Mouse (Mus musculus): ENCODE results near the gene Mthfsd. TPM values are rescaled to one million over a fixed set of nuclear protein-coding genes. Genes with fewer than 3 reads are reported as not detected.
A peak's percentile ranks its signal among the peaks of the same experiment; 100 is the strongest.

The Mthfsd gene
- polyA plus RNA-seq, 1 experiment from 2014 or later: 48.9 TPM

GRCm38 (mm10) chr8:121132961-121133513 lies 24.8 kb upstream of the Mthfsd start:
- H3K4me1 ChIP-seq (ENCODE audit: control insufficient read depth, insufficient read depth, low read length): peaks cover 12% of the 10 kb centered on the region

GRCm38 (mm10) chr8:121130522-121130921 lies 22.3 kb upstream of the Mthfsd start:
- Histone ChIP-seq H3K4me3 (ENCODE audit: low read length) (peak overlapping the region; percentile 53), H3K9me3 (ENCODE audit: control insufficient read depth, low read length) (no peaks in the 10 kb centered on the region), H3K27ac (ENCODE audit: low read length) (no peak overlapping the region), H3K27me3 (replicated peaks; ENCODE audit: control insufficient read depth, insufficient read depth, low read length) (peaks cover 48% of the 10 kb centered on the region), H3K4me1 (ENCODE audit: control insufficient read depth, insufficient read depth, low read length) (peaks cover 21% of the 10 kb centered on the region), H3K36me3 (ENCODE audit: control insufficient read depth, insufficient read depth, low read length) (no peaks in the 10 kb centered on the region), H3K9ac (ENCODE audit: low read depth, low read length) (no peak overlapping the region), H3K4me2 (ENCODE audit: low read depth, low read length) (peak overlapping the region; percentile 53; the same call in 1 of the 2 replicates)
- WGBS: 35% methylated on average over 5 of the region's 5 CpGs
- no peak for ATAC-seq

More at GRCm38 (mm10) chr8:121132961-121133513, 24.8 kb upstream of the Mthfsd start:
- Histone ChIP-seq H3K27ac (ENCODE audit: low read length) (no peak overlapping the region), H3K27me3 (replicated peaks; ENCODE audit: control insufficient read depth, insufficient read depth, low read length) (peaks cover 25% of the 10 kb centered on the region), H3K9ac (ENCODE audit: low read depth, low read length) (no peak overlapping the region), H3K4me3 (ENCODE audit: low read length) (no peak overlapping the region), H3K36me3 (ENCODE audit: control insufficient read depth, insufficient read depth, low read length) (no peaks in the 10 kb centered on the region), H3K9me3 (ENCODE audit: control insufficient read depth, low read length) (peaks cover 14% of the 10 kb centered on the region; the same call in 1 of the 2 replicates), H3K4me2 (ENCODE audit: low read depth, low read length) (no peak overlapping the region)
- no peak for ATAC-seq
- WGBS: 76% methylated on average over 5 of the region's 5 CpGs

- Histone ChIP-seq H3K27ac (ENCODE audit: low read length) (peak overlapping the region; percentile 81; the same call in 1 of the 2 replicates), H3K4me3 (ENCODE audit: low read length) (peak overlapping the region; percentile 53), H3K27me3 (replicated peaks; ENCODE audit: control insufficient read depth, insufficient read depth, low read length) (peaks cover 58% of the 10 kb centered on the region), H3K9me3 (ENCODE audit: control insufficient read depth, low read length) (no peaks in the 10 kb centered on the region), H3K36me3 (ENCODE audit: control insufficient read depth, insufficient read depth, low read length) (no peaks in the 10 kb centered on the region), H3K4me1 (ENCODE audit: control insufficient read depth, insufficient read depth, low read length) (peaks cover 23% of the 10 kb centered on the region), H3K4me2 (ENCODE audit: low read depth, low read length) (peak overlapping the region; percentile 53), H3K9ac (ENCODE audit: low read depth, low read length) (peak overlapping the region; percentile 66; the same call in 1 of the 2 replicates)
- 25% methylated on average over 16 of the region's 16 CpGs for WGBS
- ATAC-seq: no peak
These were observed 21.2 kb upstream of the Mthfsd start for GRCm38 (mm10) chr8:121129265-121129940.

GRCm38 (mm10) chr8:121128531-121129264 lies 20.5 kb upstream of the Mthfsd start:
- WGBS: 5% methylated on average over 55 of the region's 55 CpGs
- peaks cover 23% of the 10 kb centered on the region for H3K4me1 ChIP-seq (ENCODE audit: control insufficient read depth, insufficient read depth, low read length)
- no peak for ATAC-seq
- peaks cover 63% of the 10 kb centered on the region for H3K27me3 ChIP-seq (replicated peaks; ENCODE audit: control insufficient read depth, insufficient read depth, low read length)
- H3K9me3 ChIP-seq (ENCODE audit: control insufficient read depth, low read length): no peaks in the 10 kb centered on the region
- H3K27ac ChIP-seq (ENCODE audit: low read length): peak overlapping the region; percentile 81
- peak overlapping the region; percentile 66 for H3K9ac ChIP-seq (ENCODE audit: low read depth, low read length)
- peak overlapping the region; percentile 53 for H3K4me3 ChIP-seq (ENCODE audit: low read length)
- no peaks in the 10 kb centered on the region for H3K36me3 ChIP-seq (ENCODE audit: control insufficient read depth, insufficient read depth, low read length)
- H3K4me2 ChIP-seq (ENCODE audit: low read depth, low read length): peak overlapping the region; percentile 53

GRCm38 (mm10) chr8:121127756-121128375 lies 19.7 kb upstream of the Mthfsd start, which contains the start of gene Foxl1:
Foxl1 (plus strand) TSS chr8:121127940.
- Histone ChIP-seq H3K36me3 (ENCODE audit: control insufficient read depth, insufficient read depth, low read length) (no peaks in the 10 kb centered on the region), H3K9me3 (ENCODE audit: control insufficient read depth, low read length) (no peaks in the 10 kb centered on the region), H3K4me2 (ENCODE audit: low read depth, low read length) (peak within 1 kb of the TSS; percentile 53), H3K4me3 (ENCODE audit: low read length) (peak within 1 kb of the TSS; percentile 53), H3K27me3 (replicated peaks; ENCODE audit: control insufficient read depth, insufficient read depth, low read length) (peaks cover 72% of the 10 kb centered on the region), H3K4me1 (ENCODE audit: control insufficient read depth, insufficient read depth, low read length) (peaks cover 23% of the 10 kb centered on the region), H3K9ac (ENCODE audit: low read depth, low read length) (peak within 1 kb of the TSS; percentile 66), H3K27ac (ENCODE audit: low read length) (peak within 1 kb of the TSS; percentile 81)
- WGBS: 2% methylated on average over 42 of the region's 43 CpGs
- peak; percentile 31 for ATAC-seq

- no peaks in the 10 kb centered on the region for H3K9me3 ChIP-seq (ENCODE audit: control insufficient read depth, low read length)
- no peaks in the 10 kb centered on the region for H3K36me3 ChIP-seq (ENCODE audit: control insufficient read depth, insufficient read depth, low read length)
- H3K9ac ChIP-seq (ENCODE audit: low read depth, low read length): no peak overlapping the region
- H3K27ac ChIP-seq (ENCODE audit: low read length): peak overlapping the region; percentile 57
- peak; percentile 62 for ATAC-seq
- 4% methylated on average over 11 of the region's 11 CpGs for WGBS
- peaks cover 77% of the 10 kb centered on the region for H3K27me3 ChIP-seq (replicated peaks; ENCODE audit: control insufficient read depth, insufficient read depth, low read length)
- 0 out of 2 replicates have a peak overlapping the region, but pooled peaks have one; percentile 27 for H3K4me2 ChIP-seq (ENCODE audit: low read depth, low read length)
- H3K4me1 ChIP-seq (ENCODE audit: control insufficient read depth, insufficient read depth, low read length): peaks cover 23% of the 10 kb centered on the region
- H3K4me3 ChIP-seq (ENCODE audit: low read length): no peak overlapping the region
These were observed 19.1 kb upstream of the Mthfsd start for GRCm38 (mm10) chr8:121127291-121127701.

- Histone ChIP-seq H3K4me3 (ENCODE audit: low read length) (peak overlapping the region; percentile 48), H3K4me1 (ENCODE audit: control insufficient read depth, insufficient read depth, low read length) (peaks cover 23% of the 10 kb centered on the region), H3K4me2 (ENCODE audit: low read depth, low read length) (peak overlapping the region; percentile 27; the same call in 1 of the 2 replicates), H3K9me3 (ENCODE audit: control insufficient read depth, low read length) (no peaks in the 10 kb centered on the region), H3K9ac (ENCODE audit: low read depth, low read length) (no peak overlapping the region), H3K36me3 (ENCODE audit: control insufficient read depth, insufficient read depth, low read length) (no peaks in the 10 kb centered on the region), H3K27me3 (replicated peaks; ENCODE audit: control insufficient read depth, insufficient read depth, low read length) (peaks cover 83% of the 10 kb centered on the region), H3K27ac (ENCODE audit: low read length) (peak overlapping the region; percentile 57)
- WGBS: 6% methylated on average over 6 of the region's 6 CpGs
- peak; percentile 52 for ATAC-seq
These were observed 18.5 kb upstream of the Mthfsd start for GRCm38 (mm10) chr8:121126694-121127093.

GRCm38 (mm10) chr8:121126191-121126590 lies 18.0 kb upstream of the Mthfsd start:
- 5% methylated on average over 6 of the region's 6 CpGs for WGBS
- H3K4me2 ChIP-seq (ENCODE audit: low read depth, low read length): peak overlapping the region; percentile 79
- H3K27me3 ChIP-seq (replicated peaks; ENCODE audit: control insufficient read depth, insufficient read depth, low read length): peaks cover 88% of the 10 kb centered on the region
- H3K4me1 ChIP-seq (ENCODE audit: control insufficient read depth, insufficient read depth, low read length): peaks cover 23% of the 10 kb centered on the region
- H3K36me3 ChIP-seq (ENCODE audit: control insufficient read depth, insufficient read depth, low read length): no peaks in the 10 kb centered on the region
- peak overlapping the region; percentile 19; the same call in 1 of the 2 replicates for H3K27ac ChIP-seq (ENCODE audit: low read length)
- ATAC-seq: no peak
- H3K9me3 ChIP-seq (ENCODE audit: control insufficient read depth, low read length): no peaks in the 10 kb centered on the region
- peak overlapping the region; percentile 50; the same call in 1 of the 2 replicates for H3K9ac ChIP-seq (ENCODE audit: low read depth, low read length)
- peak overlapping the region; percentile 48 for H3K4me3 ChIP-seq (ENCODE audit: low read length)
